Mouse (Mus musculus): ENCODE measurements around the gene Acsm3.

Acsm3 gene

GRCm38 (mm10) chr7:119795311-119795710, 34.6 kb downstream of the Acsm3 start:
- no peak for DNase-seq (ENCODE audit: low spot score in 2 of 2)

DNA sequence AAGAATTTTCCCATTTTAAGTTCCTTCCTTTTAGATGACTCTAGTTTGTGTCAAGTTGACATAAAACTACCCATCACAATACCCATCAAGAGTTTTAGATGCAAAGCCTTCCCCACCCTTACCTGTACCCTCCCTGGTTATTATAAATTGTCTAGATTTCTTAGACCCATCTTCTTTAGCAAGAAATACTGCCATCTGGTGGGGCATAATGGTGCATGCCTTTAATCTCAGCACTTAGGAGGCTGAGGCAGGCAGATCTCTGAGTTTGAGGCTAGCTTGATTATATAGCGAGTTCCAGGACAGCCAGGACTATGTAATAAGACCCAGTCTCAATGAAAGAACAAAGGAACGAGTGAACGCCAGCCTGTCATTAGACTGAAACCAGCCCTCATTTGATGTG, 39.8 kb downstream of the Acsm3 start:
- DNase-seq (ENCODE audit: low spot score in 2 of 2): no peak

DNA sequence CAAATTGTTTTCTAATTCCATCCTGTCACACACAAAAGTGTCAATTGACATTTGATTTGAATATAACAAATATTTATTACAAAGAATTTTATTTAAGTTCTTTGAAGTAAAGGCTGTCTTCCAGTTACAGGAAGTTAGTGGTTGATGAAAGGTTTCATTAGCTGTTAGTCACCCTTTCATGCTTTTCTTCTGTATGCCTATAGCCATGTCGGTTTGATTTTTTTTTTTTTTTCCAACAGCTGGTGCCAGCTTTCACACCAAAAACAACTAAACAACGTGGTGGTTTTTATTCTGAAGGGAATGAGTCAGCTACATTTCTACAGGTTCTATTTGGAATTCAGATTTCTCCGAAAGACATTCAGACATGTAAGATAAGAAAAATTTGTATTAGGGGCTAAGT, 40.3 kb downstream of the Acsm3 start:
- DNase-seq (ENCODE audit: low spot score in 2 of 2): no peak

DNA sequence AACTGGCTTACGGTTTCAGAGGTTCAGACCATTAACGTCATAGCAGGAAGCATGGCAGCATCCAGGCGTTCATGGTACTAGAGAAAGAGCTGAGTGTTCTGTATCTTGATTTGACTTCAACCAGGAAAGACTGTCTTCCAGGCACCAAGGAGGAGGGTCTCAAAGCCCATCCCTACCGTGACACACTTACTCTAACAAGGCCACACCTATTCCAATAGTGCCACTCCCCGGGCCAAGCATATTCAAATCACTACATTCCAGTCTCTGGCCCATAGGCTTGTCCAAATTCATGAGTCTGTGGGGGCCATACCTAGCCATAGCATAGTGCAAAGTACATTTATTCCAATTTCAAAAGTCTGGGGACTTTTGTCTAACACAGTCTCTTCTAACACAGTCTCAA, 46.7 kb downstream of the Acsm3 start:
- DNase-seq (ENCODE audit: low spot score in 2 of 2): no peak

DNA sequence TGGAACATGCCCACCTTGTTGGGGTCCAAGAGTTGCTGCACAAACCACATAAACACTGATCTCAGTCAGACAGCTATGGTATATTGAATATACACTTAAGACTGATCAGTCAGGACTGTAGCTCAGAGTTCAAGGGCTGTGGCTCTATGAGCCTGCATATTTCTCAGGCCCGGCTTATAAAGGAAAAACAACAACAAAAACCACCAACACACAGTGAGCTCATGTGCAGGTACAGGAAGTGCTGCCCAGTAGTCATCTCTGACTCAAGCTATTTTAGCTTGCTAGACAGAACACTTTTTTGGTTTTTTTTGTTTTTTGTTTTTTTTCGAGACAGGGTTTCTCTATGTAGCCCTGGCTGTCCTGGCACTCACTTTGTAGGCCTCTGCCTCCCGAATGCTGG, 48.0 kb downstream of the Acsm3 start:
- no peak for DNase-seq (ENCODE audit: low spot score in 2 of 2)

DNA sequence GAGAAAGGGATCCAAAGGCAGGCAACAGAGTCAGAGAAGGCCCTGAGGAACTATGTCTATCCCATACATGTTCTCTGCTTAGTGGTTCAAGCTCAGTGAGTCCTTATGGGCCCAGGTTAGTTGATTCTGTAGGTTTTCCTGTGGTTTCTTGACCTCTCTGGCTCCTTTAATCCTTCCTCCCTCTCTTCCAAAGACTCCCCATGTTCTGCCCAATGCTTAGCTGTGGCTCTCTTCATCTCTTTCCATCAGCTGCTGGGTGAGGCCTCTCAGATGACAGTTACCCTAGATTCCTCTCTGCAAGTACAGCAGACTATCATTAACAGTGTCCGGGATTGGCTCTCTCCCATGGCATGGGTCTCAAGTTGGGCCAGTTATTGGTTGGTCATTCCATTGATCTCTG, 74.6 kb downstream of the Acsm3 start:
- DNase-seq (ENCODE audit: low spot score in 2 of 2): no peak

DNA sequence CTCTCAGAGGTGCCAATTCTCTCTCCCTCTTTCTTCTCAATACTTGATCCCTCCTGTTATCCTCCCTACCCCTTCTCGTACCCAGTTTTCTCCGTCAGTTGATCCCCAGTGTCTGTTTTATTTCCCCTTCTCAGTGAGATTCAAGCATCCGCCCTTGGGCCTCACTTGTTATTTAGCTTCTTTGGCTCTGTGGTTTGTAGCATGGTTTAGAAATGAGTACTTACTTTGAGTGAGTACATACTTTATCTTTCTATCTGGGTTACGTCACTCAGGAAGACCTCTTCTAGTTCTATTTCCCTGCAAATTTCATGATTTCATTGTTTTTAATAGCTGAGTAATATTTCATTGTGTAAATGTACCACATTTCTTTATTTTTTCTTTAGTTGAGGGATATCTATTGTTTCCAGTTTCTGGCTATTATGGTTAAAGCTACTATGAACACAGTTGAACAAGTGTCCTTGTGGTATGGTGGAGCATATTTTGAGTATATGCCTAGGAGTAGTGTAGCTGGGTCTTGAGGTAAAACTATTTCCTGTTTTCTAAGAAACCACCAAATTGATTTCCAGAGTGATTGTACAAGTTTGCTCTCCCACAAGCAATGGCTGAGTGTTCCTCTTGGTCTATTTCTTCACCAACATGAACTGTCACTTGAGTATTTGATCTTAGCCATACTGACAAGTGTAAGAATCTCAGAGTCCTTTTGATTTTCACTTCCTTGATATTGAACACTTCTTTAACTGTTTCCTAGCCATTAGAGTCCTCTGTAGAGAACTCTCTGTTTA, 75.5 kb downstream of the Acsm3 start:
- peak in 1 of 2 experiments; percentile 16 for DNase-seq (ENCODE audit: low spot score in 2 of 2)

Data from thymus, postnatal 10 days (tissue).